ENCODE assay signal across 10 mouse cellular contexts in the genomic region with DNA sequence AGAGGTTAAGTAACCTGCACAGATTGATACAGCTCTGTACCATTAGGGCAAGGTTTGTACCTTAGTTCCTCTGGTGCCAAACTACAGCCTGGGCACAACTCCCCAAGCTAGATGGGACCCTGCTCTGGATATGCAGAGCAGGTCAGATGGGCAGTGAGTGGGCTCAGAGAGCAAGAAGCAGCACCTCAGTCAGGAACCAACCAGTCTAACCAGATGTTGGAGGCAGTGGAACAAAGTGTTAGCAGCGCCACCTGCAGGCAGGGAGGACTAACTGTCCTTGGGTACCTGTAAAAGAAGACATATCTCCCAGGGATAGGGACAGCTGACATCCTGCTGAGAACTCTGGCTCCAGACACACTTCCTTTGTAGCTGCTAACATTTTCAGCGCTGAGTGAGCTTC.
DNase-seq lines count a peak whose midpoint lies in the region; ATAC-seq and TF ChIP-seq lines count a peak whose summit lies in the region.
"Had no signal": no experiment of that assay in that cellular context is flagged by ENCODE, and none has a peak within 500 bp of the region (broad histone marks: within the 10 kb centered on the region; RNA-seq: fewer than 3 reads in every experiment).

No protein-coding gene starts in this region.

- H3K27me3 ChIP-seq in liver, embryonic 13.5 days, result no peaks in the 10 kb centered on the region
- H3K27me3 ChIP-seq in testis, adult 2 months (ENCODE audit: control insufficient read depth, insufficient read depth, low read length), result no peaks in the 10 kb centered on the region

- 28% methylated on average over 2 of the region's 2 CpGs for WGBS in liver, embryonic 13.5 days (ENCODE audit: insufficient replicate concordance)

- peak; percentile 89; the same call in 1 of the 2 replicates for TF ChIP-seq CTCF in testis, adult 2 months (IDR thresholded peaks at IDR 0.05; ENCODE audit: control insufficient read depth, insufficient read depth, insufficient replicate concordance, low read depth, low read length)

- ATAC-seq in liver, embryonic 13.5 days (ENCODE audit: low read depth), result no peak

- no peak overlapping the region for H3K4me2 ChIP-seq in liver, embryonic 13.5 days

- no peaks in the 10 kb centered on the region for H3K9me3 ChIP-seq in liver, embryonic 13.5 days (replicated peaks)

- H3K4me1 ChIP-seq in liver, embryonic 13.5 days (replicated peaks), result peaks cover 30% of the 10 kb centered on the region
- H3K4me1 ChIP-seq in testis, adult 2 months (ENCODE audit: control insufficient read depth, insufficient read depth, low read length), result peaks cover 22% of the 10 kb centered on the region

- TF ChIP-seq POLR2A in testis, adult 2 months (IDR thresholded peaks at IDR 0.05; ENCODE audit: control insufficient read depth, low read depth, low read length), result no peak

- H3K36me3 ChIP-seq in liver, embryonic 13.5 days, result no peaks in the 10 kb centered on the region
- H3K36me3 ChIP-seq in testis, adult 2 months (ENCODE audit: control insufficient read depth, insufficient read depth, low read length), result no peaks in the 10 kb centered on the region

- no peak overlapping the region for H3K4me3 ChIP-seq in liver, embryonic 13.5 days (replicated peaks)
- H3K4me3 ChIP-seq in testis, adult 2 months (ENCODE audit: control insufficient read depth, low read depth, low read length), result no peak overlapping the region
- H3K4me3 ChIP-seq: erythroblast, embryonic 14.5 days had no signal

- H3K9ac ChIP-seq in liver, embryonic 13.5 days, result no peak overlapping the region

- peak; percentile 65 for DNase-seq in kidney, postnatal 4 days
- no peak for DNase-seq in kidney, postnatal 10 days
- peak; percentile 42 for DNase-seq in NIH3T3 (ENCODE audit: low read depth)
- DNase-seq in liver, embryonic 13.5 days, result peak; percentile 63
- DNase-seq in frontal cortex, postnatal 36 days (ENCODE audit: low spot score in 2 of 2), result no peak
- no peak for DNase-seq in layer of hippocampus, adult 9-11 months
- no peak for DNase-seq in adrenal gland, adult 8-10 months

- no peak overlapping the region for H3K27ac ChIP-seq in liver, embryonic 13.5 days
- no peak overlapping the region for H3K27ac ChIP-seq in testis, adult 2 months (ENCODE audit: control insufficient read depth, insufficient read depth, low read depth, low read length)
- H3K27ac ChIP-seq: macrophage had no signal

Comparison
In these comparisons a context has a peak if more than half of its experiments do, and no peak if none do; other contexts are left out.
1. DNase-seq: peak in kidney, postnatal 4 days (2 of 2), NIH3T3 (single experiment) and liver, embryonic 13.5 days (single experiment); none in kidney, postnatal 10 days (single experiment), frontal cortex, postnatal 36 days (0 of 2), layer of hippocampus, adult 9-11 months (single experiment) and adrenal gland, adult 8-10 months (single experiment).